Mouse (Mus musculus) lung, embryonic 15.5 days (tissue): ENCODE results near the gene Gja10. TPM values are rescaled to one million over a fixed set of nuclear protein-coding genes. Genes with fewer than 3 reads are reported as not detected.

Experiments used
- ATAC-seq: fragments of 200-750 bp; cut with Nextera tagmentation; 2 replicates; pipeline ENCODE4 v1.8.0; 2017; ENCODE audit warnings: moderate number of reproducible peaks, borderline replicate concordance; ENCODE audit not compliant: low FRiP score, low TSS enrichment; ENCODE audit errors: extremely low read depth
- H3K27ac ChIP-seq: fragments of 300-500 bp; sonication (generic); 2 replicates; pipeline ENCODE4 v1.5.1; 2015; ENCODE audit warnings: moderate library complexity, mild to moderate bottlenecking, inconsistent platforms
- H3K27me3 ChIP-seq: fragments of 300-500 bp; sonication (generic); 2 replicates; pipeline ENCODE4 v1.6.1; 2015; ENCODE audit warnings: inconsistent platforms
- H3K36me3 ChIP-seq: fragments of 300-500 bp; sonication (generic); 2 replicates; pipeline ENCODE4 v1.6.1; 2015; ENCODE audit warnings: inconsistent platforms
- H3K4me1 ChIP-seq: fragments of 300-500 bp; sonication (generic); 2 replicates; pipeline ENCODE4 v1.6.1; 2015; ENCODE audit warnings: inconsistent platforms
- H3K4me2 ChIP-seq: fragments of 300-500 bp; sonication (generic); 2 replicates; pipeline ENCODE4 v1.6.1; 2015; ENCODE audit warnings: inconsistent platforms, mild to moderate bottlenecking, moderate library complexity
- H3K4me3 ChIP-seq: fragments of 300-500 bp; sonication (generic); 2 replicates; pipeline ENCODE4 v1.5.1; 2015; ENCODE audit warnings: mild to moderate bottlenecking, inconsistent platforms
- H3K9ac ChIP-seq: fragments of 300-500 bp; sonication (generic); 2 replicates; pipeline ENCODE4 v1.6.1; 2015; ENCODE audit warnings: inconsistent platforms
- H3K9me3 ChIP-seq: fragments of 300-500 bp; sonication (generic); 2 replicates; pipeline ENCODE4 v1.6.1; 2016; ENCODE audit warnings: inconsistent platforms
- WGBS: fragments of 180-500 bp; shearing (Covaris S2); methylation state at CpG from one replicate; pipeline ENCODE4 v1.1.7; 2015; 5-methylcytosine and 5-hydroxymethylcytosine counted together
- polyA plus RNA-seq: library from polyadenylated mRNA; unstranded; fragments of >200 nt; fragmentation: Nextera tagmentation; extraction: Ambion mirVana; gene quantifications from 2 replicates; pipeline ENCODE4 v1.2.1, GENCODE M21; 2015

Gene Gja10
- polyA plus RNA-seq, 1 experiment from 2014 or later, result not detected

DNA sequence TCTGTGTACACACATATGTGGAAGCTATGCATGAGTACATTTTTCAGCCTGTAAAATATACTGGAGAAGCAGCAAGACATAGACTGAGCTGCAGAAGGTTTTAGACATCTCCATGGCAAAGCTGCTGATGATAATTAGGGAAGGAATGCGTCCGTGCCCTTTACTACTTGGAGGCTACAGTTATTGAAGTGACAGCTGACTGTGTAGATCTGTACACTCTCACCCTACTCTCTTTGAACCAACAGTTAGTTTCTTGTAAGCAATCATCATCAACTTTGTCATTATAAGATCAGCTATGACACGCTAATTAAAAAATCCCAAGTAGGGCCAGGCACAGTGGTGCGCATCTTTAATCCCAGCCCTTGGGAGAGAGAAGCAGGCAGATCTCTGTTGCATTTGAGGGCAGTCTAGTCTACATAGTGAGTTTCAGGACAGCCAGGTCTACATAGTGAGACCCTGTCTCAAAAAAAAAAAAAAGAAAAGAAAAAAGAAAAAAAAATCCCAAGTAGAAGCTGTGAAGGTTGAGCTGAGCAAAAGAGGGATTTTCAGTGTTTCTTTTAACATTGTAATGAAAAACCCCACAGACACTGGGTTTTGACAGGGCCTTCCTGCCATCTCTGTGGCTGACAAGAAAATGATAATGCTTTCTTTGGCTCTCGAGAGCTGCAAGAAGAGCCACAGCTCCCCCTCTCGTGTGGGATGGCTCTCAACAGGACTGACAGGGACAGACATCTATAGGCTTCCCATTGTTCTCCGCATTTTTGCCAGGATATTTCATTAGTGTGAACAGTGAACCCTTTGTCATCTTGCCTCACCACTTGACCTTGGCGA is 41.6 kb downstream of the Gja10 start:
- Histone ChIP-seq H3K4me2 (no peak overlapping the region), H3K9ac (no peak overlapping the region), H3K36me3 (peaks cover 11% of the 10 kb centered on the region; the same call in 1 of the 2 replicates), H3K27me3 (no peaks in the 10 kb centered on the region), H3K4me3 (no peak overlapping the region), H3K27ac (0 out of 2 replicates have a peak overlapping the region, but pooled peaks have one; percentile 2), H3K9me3 (no peaks in the 10 kb centered on the region), H3K4me1 (peaks cover 5% of the 10 kb centered on the region; the same call in 1 of the 2 replicates)
- no peak for ATAC-seq
- 54% methylated on average over 8 of the region's 8 CpGs for WGBS

DNA sequence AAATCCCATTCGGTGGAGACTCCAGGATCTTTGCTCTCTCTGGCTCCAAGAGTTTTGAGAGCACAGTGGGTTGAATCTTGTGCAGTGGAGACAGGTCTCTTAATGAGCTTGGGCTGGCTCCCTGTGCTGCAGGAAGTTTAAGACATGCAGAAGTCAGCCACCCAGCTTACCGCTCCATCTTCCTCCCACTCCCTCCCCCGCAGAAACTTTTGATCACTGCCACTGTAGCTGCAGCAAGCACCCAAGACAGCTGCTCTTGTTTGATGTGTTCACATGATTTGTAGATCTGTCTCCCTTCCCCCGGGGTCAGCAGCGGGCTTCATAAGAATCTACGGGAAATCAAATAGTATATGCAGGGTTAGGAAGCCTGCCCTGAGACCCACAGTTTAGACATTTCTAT is 42.3 kb downstream of the Gja10 start:
- ATAC-seq, result no peak

GRCm38 (mm10) chr4:32555506-32555905 is 47.1 kb downstream of the Gja10 start:
- ATAC-seq, result no peak
- Histone ChIP-seq H3K9me3 (no peaks in the 10 kb centered on the region), H3K4me3 (no peak overlapping the region), H3K9ac (no peak overlapping the region), H3K36me3 (no peaks in the 10 kb centered on the region), H3K27me3 (no peaks in the 10 kb centered on the region), H3K4me1 (peaks cover 5% of the 10 kb centered on the region; the same call in 1 of the 2 replicates), H3K27ac (no peak overlapping the region), H3K4me2 (no peak overlapping the region)
- 80% methylated on average over 7 of the region's 7 CpGs for WGBS

More for the DNA sequence above, 42.3 kb downstream of the Gja10 start:
- peaks cover 5% of the 10 kb centered on the region; the same call in 1 of the 2 replicates for H3K4me1 ChIP-seq
- H3K36me3 ChIP-seq, result peaks cover 11% of the 10 kb centered on the region; the same call in 1 of the 2 replicates
- WGBS, result 25% methylated on average over 6 of the region's 6 CpGs
- no peaks in the 10 kb centered on the region for H3K27me3 ChIP-seq
- H3K4me2 ChIP-seq, result no peak overlapping the region
- H3K9ac ChIP-seq, result no peak overlapping the region
- H3K27ac ChIP-seq, result no peak overlapping the region
- no peaks in the 10 kb centered on the region for H3K9me3 ChIP-seq
- no peak overlapping the region for H3K4me3 ChIP-seq

DNA sequence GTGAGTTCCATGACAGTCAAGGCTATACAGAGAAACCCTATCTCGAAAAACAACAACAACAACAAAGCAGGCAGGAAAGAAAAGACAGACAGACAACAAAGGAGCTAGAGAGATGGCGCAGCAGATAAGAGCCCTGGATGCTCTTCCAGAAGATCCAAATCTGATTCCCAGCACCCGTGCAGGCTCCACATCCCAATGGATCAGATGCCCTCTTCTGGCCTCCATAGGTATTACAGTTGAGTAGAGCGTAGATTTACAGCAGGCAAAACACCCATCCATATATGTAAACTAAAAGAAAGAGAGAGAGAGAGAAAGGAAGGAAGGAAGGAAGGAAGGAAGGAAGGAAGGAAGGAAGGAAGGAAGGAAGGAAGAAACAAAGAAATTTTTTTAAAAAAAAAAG is 51.2 kb downstream of the Gja10 start:
- no peaks in the 10 kb centered on the region for H3K9me3 ChIP-seq
- no peak overlapping the region for H3K9ac ChIP-seq
- no peak overlapping the region for H3K27ac ChIP-seq
- no peaks in the 10 kb centered on the region for H3K27me3 ChIP-seq
- H3K4me2 ChIP-seq, result no peak overlapping the region
- no peaks in the 10 kb centered on the region for H3K4me1 ChIP-seq
- WGBS, result 48% methylated on average over 4 of the region's 4 CpGs
- no peaks in the 10 kb centered on the region for H3K36me3 ChIP-seq
- ATAC-seq, result no peak
- no peak overlapping the region for H3K4me3 ChIP-seq

DNA sequence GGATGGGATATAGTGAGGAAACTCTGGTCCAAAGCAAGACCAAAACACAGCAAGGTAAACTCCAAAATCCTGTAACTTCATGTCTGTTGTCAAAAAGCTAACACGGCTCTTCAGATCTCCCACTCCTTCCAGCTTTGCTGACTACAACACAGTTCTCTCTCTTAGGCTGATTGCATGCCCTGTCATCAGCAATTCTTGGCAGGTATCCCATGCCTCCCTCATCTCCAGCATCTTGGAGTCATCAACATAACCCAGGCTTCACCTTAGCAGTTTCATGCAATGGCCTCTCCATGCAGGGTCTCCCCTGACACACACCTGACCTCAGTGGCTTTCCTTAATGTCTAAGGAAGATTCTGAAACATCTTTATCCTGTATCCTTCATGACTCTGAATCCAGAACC is 53.4 kb downstream of the Gja10 start:
- Histone ChIP-seq H3K27me3 (no peaks in the 10 kb centered on the region), H3K27ac (no peak overlapping the region), H3K9me3 (no peaks in the 10 kb centered on the region), H3K4me3 (no peak overlapping the region), H3K4me1 (no peaks in the 10 kb centered on the region), H3K9ac (no peak overlapping the region), H3K4me2 (no peak overlapping the region), H3K36me3 (no peaks in the 10 kb centered on the region)
- 84% methylated on average over 1 of the region's 1 CpGs for WGBS
- no peak for ATAC-seq

Other genes with a start within 250 kb of the Gja10 start
- gene Casp8ap2, start 12.7 kb upstream of the Gja10 start, polyA plus RNA-seq, result 60.2 and 64.0 TPM in 2 replicates
- gene Mdn1, start 54.4 kb upstream of the Gja10 start, polyA plus RNA-seq, result 10.8 and 12.5 TPM in 2 replicates
- 88.9 and 101 TPM in 2 replicates for gene Lyrm2, start 197.5 kb upstream of the Gja10 start, polyA plus RNA-seq